Mouse (Mus musculus): ENCODE measurements around the gene Mfsd13b. TPM values are rescaled to one million over a fixed set of nuclear protein-coding genes. Genes with fewer than 3 reads are reported as not detected.

Gene Mfsd13b
- polyA plus RNA-seq, 1 experiment from 2014 or later, result 0.10 TPM

- no peak for DNase-seq (ENCODE audit: low spot score)
- Histone ChIP-seq H3K4me3 (ENCODE audit: low read depth, low read length) (no peak overlapping the region), H3K4me1 (ENCODE audit: control insufficient read depth, insufficient read depth, low read length) (peaks cover 17% of the 10 kb centered on the region), H3K9me3 (replicated peaks; ENCODE audit: control insufficient read depth, low read length) (no peaks in the 10 kb centered on the region), H3K27ac (ENCODE audit: low read depth, low read length) (no peak overlapping the region), H3K9ac (ENCODE audit: low read length) (no peak overlapping the region), H3K36me3 (ENCODE audit: control insufficient read depth, insufficient read depth, low read length) (0 out of 2 replicates have a peak, but pooled peaks cover 3% of the 10 kb centered on the region), H3K4me2 (ENCODE audit: low read length) (no peak overlapping the region), H3K27me3 (replicated peaks; ENCODE audit: control insufficient read depth, insufficient read depth, low read length) (no peaks in the 10 kb centered on the region)
- ATAC-seq, result no peak
- 85% methylated on average over 3 of the region's 3 CpGs for WGBS
Measured at GRCm38 (mm10) chr7:120974001-120974400, 8.3 kb upstream of the Mfsd13b start.

GRCm38 (mm10) chr7:120977063-120977462 is 5.2 kb upstream of the Mfsd13b start:
- Histone ChIP-seq H3K4me1 (ENCODE audit: control insufficient read depth, insufficient read depth, low read length) (peaks cover 19% of the 10 kb centered on the region), H3K9ac (ENCODE audit: low read length) (no peak overlapping the region), H3K27ac (ENCODE audit: low read depth, low read length) (no peak overlapping the region), H3K4me2 (ENCODE audit: low read length) (no peak overlapping the region), H3K36me3 (ENCODE audit: control insufficient read depth, insufficient read depth, low read length) (no peaks in the 10 kb centered on the region), H3K4me3 (ENCODE audit: low read depth, low read length) (no peak overlapping the region), H3K27me3 (replicated peaks; ENCODE audit: control insufficient read depth, insufficient read depth, low read length) (no peaks in the 10 kb centered on the region), H3K9me3 (replicated peaks; ENCODE audit: control insufficient read depth, low read length) (no peaks in the 10 kb centered on the region)
- ATAC-seq (peak; percentile 35; the same call in 1 of the 2 replicates), DNase-seq (ENCODE audit: low spot score) (peak; percentile 80)
- WGBS, result 15% methylated on average over 7 of the region's 7 CpGs

- H3K27me3 ChIP-seq (replicated peaks; ENCODE audit: control insufficient read depth, insufficient read depth, low read length), result no peaks in the 10 kb centered on the region
- no peaks in the 10 kb centered on the region for H3K36me3 ChIP-seq (ENCODE audit: control insufficient read depth, insufficient read depth, low read length)
- DNase-seq (ENCODE audit: low spot score) (no peak), ATAC-seq (no peak)
- H3K9me3 ChIP-seq (replicated peaks; ENCODE audit: control insufficient read depth, low read length), result no peaks in the 10 kb centered on the region
- H3K9ac ChIP-seq (ENCODE audit: low read length), result no peak overlapping the region
- H3K4me2 ChIP-seq (ENCODE audit: low read length), result 0 out of 2 replicates have a peak overlapping the region, but pooled peaks have one; percentile 9
- WGBS, result 85% methylated on average over 4 of the region's 4 CpGs
- H3K4me1 ChIP-seq (ENCODE audit: control insufficient read depth, insufficient read depth, low read length), result peaks cover 19% of the 10 kb centered on the region
- H3K4me3 ChIP-seq (ENCODE audit: low read depth, low read length), result no peak overlapping the region
- H3K27ac ChIP-seq (ENCODE audit: low read depth, low read length), result no peak overlapping the region
Measured at GRCm38 (mm10) chr7:120980041-120980440, 2.3 kb upstream of the Mfsd13b start.

DNA sequence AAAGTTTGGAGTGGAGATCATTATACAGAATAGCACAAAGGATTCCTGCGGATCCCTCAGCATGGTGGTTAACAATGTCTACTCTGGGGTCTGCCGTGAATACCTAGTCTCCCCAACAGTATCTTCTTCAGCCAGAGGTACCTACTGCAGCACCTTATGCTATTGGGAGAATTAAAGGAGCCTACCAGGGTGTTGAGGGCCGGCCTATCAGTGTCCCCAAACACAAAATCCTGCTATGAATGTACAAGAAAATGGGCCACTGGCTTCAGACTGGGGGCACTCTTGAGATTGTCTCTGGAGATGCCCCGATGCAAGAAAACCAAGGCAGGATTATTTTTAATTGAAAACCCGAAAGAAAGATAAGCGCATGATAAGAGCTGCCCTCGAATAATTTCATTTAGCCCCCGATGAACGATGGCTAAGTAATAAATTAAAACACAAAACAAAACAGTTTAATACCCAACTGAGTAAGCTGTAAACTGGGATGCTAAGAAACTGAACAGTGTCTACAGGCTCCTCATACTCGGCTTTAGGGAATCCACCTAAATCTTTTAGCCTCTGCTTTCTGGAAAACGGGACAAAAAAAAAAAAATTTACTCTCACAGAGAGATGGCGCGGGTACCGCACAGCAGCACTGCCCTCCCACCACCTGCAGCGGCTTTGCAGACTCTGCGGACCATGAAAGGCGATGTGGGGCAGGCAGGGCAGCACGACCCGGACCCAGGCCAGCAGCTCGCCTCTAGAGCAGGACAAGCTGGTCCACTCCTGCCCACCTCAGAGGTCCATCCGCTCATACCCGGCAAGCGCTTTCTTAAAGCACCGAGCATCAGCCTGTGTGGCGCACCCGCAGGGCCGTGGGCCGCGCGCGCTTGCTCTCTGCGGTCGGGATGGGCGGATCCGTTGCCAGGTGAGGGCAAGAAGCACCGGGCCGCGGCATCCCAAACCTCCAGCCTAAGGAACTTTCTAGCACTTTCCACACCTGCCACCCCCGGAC is 1.1 kb upstream of the Mfsd13b start:
- H3K4me3 ChIP-seq (ENCODE audit: low read depth, low read length), result peak overlapping the region; percentile 86
- peak overlapping the region; percentile 81 for H3K9ac ChIP-seq (ENCODE audit: low read length)
- peaks cover 19% of the 10 kb centered on the region for H3K4me1 ChIP-seq (ENCODE audit: control insufficient read depth, insufficient read depth, low read length)
- 3% methylated on average over 38 of the region's 39 CpGs for WGBS
- peak; percentile 53 for DNase-seq (ENCODE audit: low spot score)
- H3K4me2 ChIP-seq (ENCODE audit: low read length), result peak overlapping the region; percentile 85
- no peaks in the 10 kb centered on the region for H3K27me3 ChIP-seq (replicated peaks; ENCODE audit: control insufficient read depth, insufficient read depth, low read length)
- H3K9me3 ChIP-seq (replicated peaks; ENCODE audit: control insufficient read depth, low read length), result no peaks in the 10 kb centered on the region
- H3K36me3 ChIP-seq (ENCODE audit: control insufficient read depth, insufficient read depth, low read length), result no peaks in the 10 kb centered on the region
- ATAC-seq, result peak; percentile 49
- H3K27ac ChIP-seq (ENCODE audit: low read depth, low read length), result no peak overlapping the region

DNA sequence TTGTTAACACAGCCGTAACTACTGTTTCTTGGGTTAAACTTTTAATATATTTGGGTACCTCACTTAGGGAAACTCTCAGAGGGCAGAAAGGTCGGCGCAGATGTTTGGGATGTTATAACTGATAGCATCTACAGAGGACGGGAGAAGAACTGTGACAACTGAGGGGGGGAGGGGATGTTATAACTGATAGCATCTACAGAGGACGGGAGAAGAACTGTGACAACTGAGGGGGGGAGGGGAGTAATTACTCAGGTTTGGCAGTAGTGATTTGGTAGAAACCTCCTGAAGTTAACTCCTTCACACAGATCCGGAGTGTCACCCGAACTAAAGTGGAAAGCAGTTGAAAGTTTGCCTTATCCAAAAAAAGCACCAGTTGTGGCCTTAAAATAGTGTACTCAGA is 659 bp downstream of the Mfsd13b start:
- H3K36me3 ChIP-seq (ENCODE audit: control insufficient read depth, insufficient read depth, low read length), result no peaks in the 10 kb centered on the region
- H3K4me2 ChIP-seq (ENCODE audit: low read length), result peak overlapping the region; percentile 85
- peak; percentile 6; the same call in 1 of the 2 replicates for ATAC-seq
- no peaks in the 10 kb centered on the region for H3K27me3 ChIP-seq (replicated peaks; ENCODE audit: control insufficient read depth, insufficient read depth, low read length)
- H3K4me3 ChIP-seq (ENCODE audit: low read depth, low read length), result peak overlapping the region; percentile 86
- peak overlapping the region; percentile 77 for H3K9ac ChIP-seq (ENCODE audit: low read length)
- H3K27ac ChIP-seq (ENCODE audit: low read depth, low read length), result peak overlapping the region; percentile 50; the same call in 1 of the 2 replicates
- DNase-seq (ENCODE audit: low spot score), result peak; percentile 31
- WGBS, result 17% methylated on average over 7 of the region's 7 CpGs
- peaks cover 7% of the 10 kb centered on the region for H3K4me1 ChIP-seq (ENCODE audit: control insufficient read depth, insufficient read depth, low read length)
- no peaks in the 10 kb centered on the region for H3K9me3 ChIP-seq (replicated peaks; ENCODE audit: control insufficient read depth, low read length)

DNA sequence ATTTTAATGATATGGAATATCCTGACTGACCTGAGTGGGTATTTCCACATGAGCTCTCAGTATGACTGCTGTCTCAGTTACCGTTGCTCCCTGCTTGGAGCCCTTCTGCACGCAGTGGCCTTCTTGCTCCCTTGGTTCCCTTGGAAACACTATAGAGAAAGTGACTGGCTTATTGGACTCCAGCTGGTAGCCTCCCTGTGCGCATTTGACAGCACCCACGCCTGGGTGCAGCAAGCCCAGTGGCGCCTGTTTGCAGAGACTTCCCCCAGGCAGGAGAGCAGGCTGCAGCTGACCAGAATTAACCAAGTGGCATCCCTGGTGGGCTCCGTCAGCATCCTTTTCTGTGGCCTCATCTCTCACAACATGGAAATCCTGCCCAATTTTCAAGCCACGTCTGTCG is 8.9 kb downstream of the Mfsd13b start:
- ATAC-seq (no peak), DNase-seq (ENCODE audit: low spot score) (no peak)
- Histone ChIP-seq H3K36me3 (ENCODE audit: control insufficient read depth, insufficient read depth, low read length) (no peaks in the 10 kb centered on the region), H3K27me3 (replicated peaks; ENCODE audit: control insufficient read depth, insufficient read depth, low read length) (no peaks in the 10 kb centered on the region), H3K4me2 (ENCODE audit: low read length) (no peak overlapping the region), H3K9ac (ENCODE audit: low read length) (no peak overlapping the region), H3K27ac (ENCODE audit: low read depth, low read length) (no peak overlapping the region), H3K4me1 (ENCODE audit: control insufficient read depth, insufficient read depth, low read length) (no peaks in the 10 kb centered on the region), H3K9me3 (replicated peaks; ENCODE audit: control insufficient read depth, low read length) (no peaks in the 10 kb centered on the region), H3K4me3 (ENCODE audit: low read depth, low read length) (no peak overlapping the region)
- 77% methylated on average over 8 of the region's 8 CpGs for WGBS

GRCm38 (mm10) chr7:120999021-120999530 is 16.8 kb downstream of the Mfsd13b start:
- H3K36me3 ChIP-seq (ENCODE audit: control insufficient read depth, insufficient read depth, low read length), result no peaks in the 10 kb centered on the region
- no peak overlapping the region for H3K9ac ChIP-seq (ENCODE audit: low read length)
- no peak overlapping the region for H3K4me3 ChIP-seq (ENCODE audit: low read depth, low read length)
- H3K4me2 ChIP-seq (ENCODE audit: low read length), result no peak overlapping the region
- H3K27me3 ChIP-seq (replicated peaks; ENCODE audit: control insufficient read depth, insufficient read depth, low read length), result no peaks in the 10 kb centered on the region
- no peaks in the 10 kb centered on the region for H3K4me1 ChIP-seq (ENCODE audit: control insufficient read depth, insufficient read depth, low read length)
- no peak overlapping the region for H3K27ac ChIP-seq (ENCODE audit: low read depth, low read length)
- ATAC-seq, result no peak
- 86% methylated on average over 2 of the region's 2 CpGs for WGBS
- no peaks in the 10 kb centered on the region for H3K9me3 ChIP-seq (replicated peaks; ENCODE audit: control insufficient read depth, low read length)
- DNase-seq (ENCODE audit: low spot score), result no peak

DNA sequence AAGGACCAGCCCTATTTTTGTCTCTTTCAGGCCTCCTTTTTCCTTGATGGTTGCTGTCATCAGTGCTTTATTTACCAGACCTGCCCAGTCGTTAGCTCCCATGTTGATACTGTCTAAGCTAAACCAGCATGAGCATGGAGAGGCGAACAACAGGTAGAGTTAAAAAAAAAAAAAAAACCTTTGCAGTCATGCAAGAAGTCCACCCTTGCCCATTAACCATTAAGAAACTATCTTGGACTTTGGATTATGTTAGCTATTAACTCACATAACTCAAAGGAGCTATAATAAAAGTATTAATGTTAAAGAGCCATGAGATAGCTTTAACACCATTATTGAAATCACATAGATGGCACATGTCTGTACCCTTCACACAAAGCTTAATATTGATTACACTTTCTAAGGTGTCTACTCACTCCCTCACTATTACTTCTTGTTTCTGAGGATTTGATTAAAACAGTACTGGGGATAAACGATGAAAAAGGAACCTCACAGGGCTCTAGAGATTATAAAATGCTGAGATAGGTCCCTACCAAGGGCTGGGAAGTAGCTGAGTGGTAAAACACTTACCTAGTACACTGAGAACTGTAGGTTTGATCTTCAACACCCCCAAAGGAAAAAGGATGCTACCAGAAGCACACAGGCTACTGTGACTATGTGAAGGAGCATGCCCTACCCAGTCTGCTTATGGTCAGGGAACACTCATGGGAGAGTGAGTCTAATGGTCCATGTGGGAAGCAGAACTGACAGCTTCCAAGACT is 17.9 kb downstream of the Mfsd13b start:
- no peak for DNase-seq (ENCODE audit: low spot score)
- H3K27ac ChIP-seq (ENCODE audit: low read depth, low read length), result no peak overlapping the region
- no peak overlapping the region for H3K4me3 ChIP-seq (ENCODE audit: low read depth, low read length)
- ATAC-seq, result no peak
- 73% methylated on average over 3 of the region's 3 CpGs for WGBS
- H3K9ac ChIP-seq (ENCODE audit: low read length), result no peak overlapping the region
- no peaks in the 10 kb centered on the region for H3K27me3 ChIP-seq (replicated peaks; ENCODE audit: control insufficient read depth, insufficient read depth, low read length)
- no peaks in the 10 kb centered on the region for H3K9me3 ChIP-seq (replicated peaks; ENCODE audit: control insufficient read depth, low read length)
- H3K4me2 ChIP-seq (ENCODE audit: low read length), result no peak overlapping the region
- no peaks in the 10 kb centered on the region for H3K4me1 ChIP-seq (ENCODE audit: control insufficient read depth, insufficient read depth, low read length)
- H3K36me3 ChIP-seq (ENCODE audit: control insufficient read depth, insufficient read depth, low read length), result no peaks in the 10 kb centered on the region

Measured in forebrain, embryonic 14.5 days (tissue).